Mouse (Mus musculus): Measurements from ENCODE around the gene Upk3b.

Gene Upk3b

DNA sequence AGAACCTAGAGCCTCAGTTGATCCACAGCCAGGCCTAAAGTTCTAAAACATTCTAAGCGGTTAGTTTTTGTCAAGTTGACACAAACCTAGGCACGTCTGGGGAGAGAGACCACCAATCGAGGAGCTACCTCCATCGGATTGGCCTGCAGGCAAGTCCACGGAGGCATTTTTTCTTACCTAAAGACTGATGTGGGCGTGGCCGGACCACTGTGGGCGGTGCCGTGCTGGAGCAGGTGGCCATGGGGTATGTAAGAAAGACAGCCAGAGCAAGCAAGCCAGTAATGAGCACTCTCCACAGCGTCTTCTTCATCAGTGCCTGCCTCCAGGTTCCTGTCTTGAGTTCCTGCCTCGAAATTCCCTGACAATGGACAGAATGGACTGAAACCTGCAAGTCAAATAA is 35.2 kb downstream of the Upk3b start:
- DNase-seq (ENCODE audit: low spot score in 2 of 2), result no peak

DNA sequence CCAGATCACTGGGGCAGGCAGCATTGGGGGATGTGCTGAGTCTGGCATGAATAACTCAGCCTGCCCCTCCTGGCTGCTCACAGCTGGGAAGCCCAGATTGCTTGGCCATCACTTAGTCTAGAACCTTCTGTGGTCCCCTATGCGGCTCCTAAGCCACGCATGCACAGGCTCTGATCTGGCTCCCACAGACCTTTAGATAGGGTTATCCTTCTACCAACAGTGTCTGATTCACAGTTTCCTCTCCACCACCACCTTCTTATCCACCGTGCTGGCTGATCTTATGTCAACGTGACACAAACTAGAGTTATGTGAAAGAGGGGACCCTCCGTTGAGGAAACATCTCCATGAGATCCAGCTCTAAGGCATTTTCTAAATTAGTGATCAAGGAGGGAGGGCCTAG is 36.8 kb downstream of the Upk3b start:
- DNase-seq (ENCODE audit: low spot score in 2 of 2), result no peak

DNA sequence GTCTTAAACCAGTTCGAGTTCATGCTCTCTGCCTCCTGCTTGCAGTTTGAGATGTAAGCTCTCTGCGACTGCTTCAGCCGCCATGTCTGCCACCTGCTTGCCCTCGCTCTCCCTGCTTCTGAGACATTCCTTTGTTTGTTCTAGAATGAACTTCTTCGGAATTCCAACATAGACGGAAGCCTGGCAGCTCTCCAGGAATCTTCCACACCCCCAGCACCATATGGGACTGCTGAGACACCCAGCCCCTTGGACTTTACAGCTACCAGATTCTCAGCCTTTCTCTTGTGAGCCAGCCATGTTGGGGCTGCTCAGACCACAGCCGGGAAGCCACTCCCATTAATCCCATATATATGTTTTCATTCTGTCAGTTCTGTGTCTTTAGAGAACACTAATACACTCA is 38.0 kb downstream of the Upk3b start:
- DNase-seq (ENCODE audit: low spot score in 2 of 2), result no peak

DNA sequence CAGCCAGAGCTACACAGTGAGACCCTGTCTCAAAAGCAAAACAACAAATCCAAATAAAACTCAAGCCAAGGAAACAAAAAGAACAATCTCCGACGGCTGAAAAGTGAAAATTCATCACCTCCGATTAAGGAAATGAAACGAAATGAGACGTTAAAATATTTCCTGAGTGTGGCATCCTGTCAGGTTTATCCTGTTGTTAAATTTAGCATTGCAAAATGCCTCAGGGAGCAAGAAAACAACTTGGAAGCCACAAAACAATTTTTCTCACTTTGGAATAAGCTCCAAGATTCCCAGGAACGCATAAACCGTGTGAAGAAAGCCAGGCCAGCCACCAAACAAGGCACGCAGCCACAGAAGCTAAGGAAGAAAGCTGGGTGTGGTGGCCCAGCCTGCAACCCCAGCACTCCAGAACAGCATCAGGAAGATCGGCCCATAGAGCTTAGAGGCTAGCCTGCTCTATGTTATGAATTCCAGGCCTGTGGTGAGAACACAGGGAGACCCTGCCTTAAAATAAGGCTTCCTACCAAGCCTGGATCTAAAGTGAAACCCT is 38.8 kb downstream of the Upk3b start:
- DNase-seq (ENCODE audit: low spot score in 2 of 2), result no peak

DNA sequence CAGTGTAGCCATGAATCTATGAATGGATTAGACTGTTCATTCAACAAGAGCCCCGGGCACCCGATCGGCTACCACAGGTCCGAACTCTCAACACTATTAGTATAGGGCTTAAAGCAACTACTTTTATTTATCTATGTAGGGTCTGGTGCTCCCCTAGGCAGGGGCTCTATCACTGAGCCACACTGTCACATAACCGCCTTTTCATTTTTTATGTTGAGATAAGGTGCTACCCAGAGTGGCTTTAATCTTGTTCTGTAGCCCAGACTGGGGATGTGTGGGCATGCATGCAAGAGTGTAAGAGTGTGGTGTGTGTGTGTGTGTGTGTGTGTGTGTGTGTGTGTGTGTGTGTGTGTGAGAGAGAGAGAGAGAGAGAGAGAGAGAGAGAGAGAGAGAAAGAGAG is 39.8 kb downstream of the Upk3b start:
- DNase-seq (ENCODE audit: low spot score in 2 of 2), result no peak

DNA sequence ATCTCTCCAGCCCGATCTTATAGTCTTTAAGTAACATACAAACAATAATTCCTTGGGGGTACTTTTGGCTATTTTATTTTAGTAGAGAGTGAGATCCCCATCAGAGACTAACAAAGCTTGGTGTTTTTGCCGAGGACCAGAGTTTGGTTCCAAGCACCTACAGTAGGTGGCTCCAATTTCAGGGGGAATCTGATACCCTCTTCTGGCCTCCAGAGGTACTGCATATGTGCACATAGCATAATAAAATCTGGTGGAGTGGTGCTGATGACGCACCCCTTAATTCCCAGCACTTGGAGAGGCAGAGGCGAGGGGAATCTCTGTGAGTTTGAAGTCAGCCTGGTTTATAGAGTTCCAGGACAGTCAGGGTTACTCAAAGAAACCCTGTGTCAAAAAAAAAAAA is 44.0 kb downstream of the Upk3b start:
- DNase-seq (ENCODE audit: low spot score in 2 of 2), result no peak

DNA sequence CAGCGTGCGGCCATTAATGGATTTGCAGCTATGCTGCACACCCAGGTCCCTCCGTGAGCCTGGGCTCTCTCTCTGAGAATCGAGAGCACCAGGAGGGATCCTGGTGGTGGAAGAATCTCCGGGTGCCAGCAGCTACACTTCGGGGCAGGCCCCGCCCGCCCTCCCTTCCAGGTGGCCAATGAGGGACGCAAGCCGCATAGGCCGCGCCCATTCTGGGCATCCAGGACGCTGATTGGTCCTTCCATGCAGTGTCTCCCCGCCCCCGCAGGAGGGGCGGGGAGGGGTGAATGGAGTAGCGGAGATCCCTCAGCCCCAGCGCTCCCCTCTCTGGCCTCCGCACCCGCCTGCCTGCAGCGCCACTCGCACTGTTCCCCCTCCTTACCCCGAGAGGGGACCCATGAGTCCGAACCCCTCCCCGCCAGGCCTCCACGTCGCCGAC is 45.4 kb downstream of the Upk3b start, which contains the start of gene Rasa4:
Gene Rasa4, plus strand, starts transcription at position 248 of the 439 bp plus-strand sequence.
- DNase-seq (ENCODE audit: low spot score in 2 of 2), result peak; percentile 86 to 93

DNA sequence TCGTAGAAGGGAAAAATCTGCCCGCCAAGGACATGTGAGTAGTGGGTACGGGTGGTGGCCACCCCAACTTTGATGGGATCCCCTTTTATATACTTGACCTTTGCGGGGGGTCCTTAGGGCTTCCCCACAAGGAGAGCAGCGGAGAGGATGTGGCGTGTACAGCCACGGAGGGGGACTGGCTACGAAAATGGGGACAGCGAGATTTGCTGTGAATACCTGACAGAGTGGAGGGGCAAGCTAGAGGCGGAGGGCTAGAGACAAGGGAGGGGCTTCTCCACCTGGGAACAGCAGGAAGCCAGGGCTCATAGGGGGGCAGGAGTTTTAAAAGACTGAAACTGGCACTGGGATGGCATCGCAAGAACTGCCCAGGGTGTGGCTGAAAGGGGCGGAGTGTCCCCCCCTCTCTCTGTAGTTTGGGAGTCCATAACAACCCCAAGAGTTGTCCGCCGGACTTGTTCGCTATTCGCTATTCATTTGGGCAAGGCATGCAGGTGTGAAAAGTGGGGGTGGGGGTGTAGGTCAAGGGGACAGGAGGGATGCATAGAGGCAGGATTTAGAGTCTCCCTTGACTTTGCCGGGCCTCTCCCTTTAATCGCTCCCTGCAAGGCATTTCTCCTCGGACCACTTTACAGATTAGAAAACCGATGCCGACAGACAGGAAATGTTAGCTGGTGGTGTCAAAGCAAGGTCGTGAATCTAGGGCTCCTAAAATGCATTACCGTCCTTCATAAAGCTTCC is 46.0 kb downstream of the Upk3b start:
- DNase-seq (ENCODE audit: low spot score in 2 of 2), result no peak

DNA sequence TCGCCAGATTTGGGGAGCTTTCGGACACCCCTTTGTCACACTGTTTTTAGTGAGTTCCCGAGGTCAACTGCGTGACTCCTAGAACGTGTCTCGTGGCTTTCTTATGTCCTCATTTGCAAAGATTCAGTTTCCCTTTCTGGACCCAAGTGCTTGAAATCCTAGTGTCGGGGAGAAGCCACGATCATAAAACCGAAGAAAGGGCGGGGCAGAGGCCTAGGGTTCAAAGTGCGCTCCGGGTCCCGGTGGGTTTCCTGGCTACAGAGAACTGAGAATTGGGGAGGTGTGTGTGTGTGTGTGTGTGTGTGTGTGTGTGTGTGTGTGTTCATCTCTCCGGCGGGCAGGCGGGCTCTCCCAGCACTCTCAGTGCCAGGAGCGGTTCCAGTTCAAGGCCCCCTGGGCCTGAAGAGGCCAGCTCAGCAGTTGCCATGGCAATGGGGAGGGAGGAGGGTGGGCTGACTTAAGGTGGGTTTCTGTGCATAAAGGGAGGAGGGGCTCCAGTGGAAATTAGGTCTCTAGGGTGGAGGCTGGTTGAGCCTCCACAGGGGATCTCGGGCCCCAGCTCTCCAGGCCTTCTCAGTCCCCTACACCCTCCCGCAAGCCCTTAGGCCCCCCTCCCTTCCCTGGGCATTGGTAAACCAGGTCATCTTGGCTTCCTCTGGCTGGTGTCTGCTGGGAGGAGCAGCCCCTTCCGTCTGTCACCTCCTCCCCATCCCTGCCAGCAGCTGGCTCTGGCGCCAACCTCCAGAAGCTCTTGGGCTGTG is 46.8 kb downstream of the Upk3b start:
- no peak for DNase-seq (ENCODE audit: low spot score in 2 of 2)

DNA sequence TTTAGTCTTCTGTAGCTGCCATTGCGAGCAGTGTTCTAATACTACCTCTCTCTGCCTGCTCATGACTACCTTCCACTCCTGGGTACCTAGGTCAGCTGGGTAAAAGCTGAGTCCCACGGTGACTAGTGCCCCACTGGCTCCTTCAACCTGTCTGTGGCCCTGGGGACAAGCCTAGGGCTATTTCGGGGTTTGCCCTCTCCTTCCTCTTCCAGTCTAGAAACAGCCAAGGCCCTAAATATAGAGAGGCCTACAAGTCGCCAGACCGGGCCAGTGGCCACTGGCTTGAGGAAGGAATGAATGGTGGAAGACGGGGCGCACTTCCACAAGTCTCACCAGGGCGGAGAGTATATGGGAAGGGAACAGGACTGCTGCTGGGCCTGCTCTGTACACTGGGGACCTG is 48.0 kb downstream of the Upk3b start:
- DNase-seq (ENCODE audit: low spot score in 2 of 2), result no peak

DNA sequence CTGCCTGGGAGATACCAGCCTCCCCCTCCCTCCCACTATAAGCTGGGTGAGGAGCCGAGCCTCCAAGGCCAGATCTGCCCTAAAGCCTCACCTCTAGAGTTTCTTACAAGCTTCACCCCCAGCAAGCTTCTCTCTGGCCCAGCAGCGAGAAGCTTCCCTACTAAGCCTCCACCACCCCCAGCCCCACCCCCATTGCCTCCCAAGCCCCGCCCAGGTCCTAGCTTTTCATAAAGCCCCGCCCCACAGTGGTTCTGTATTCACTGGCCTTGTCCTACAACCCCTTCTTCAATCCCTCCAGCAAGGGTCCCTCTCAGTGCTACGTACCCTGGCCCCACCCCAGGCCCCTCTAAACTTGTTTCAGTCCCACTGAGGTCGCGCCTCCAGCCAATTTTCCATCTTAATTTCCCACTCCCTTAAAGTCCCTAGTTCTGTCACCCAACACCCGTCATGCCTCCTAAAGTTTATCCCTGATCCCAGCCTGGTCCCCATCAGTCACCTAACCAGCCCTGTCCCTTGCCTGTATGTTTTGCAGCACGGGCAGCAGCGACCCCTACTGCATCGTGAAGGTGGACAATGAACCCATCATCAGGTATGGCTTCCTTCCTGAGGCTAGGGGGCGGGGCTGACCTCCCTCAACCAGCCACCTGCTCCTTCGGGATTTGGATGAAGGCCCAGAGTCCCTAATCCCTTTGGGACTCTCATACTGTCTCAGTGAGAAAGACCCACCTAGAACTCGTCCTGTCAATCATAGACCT is 50.7 kb downstream of the Upk3b start:
- DNase-seq (ENCODE audit: low spot score in 2 of 2), result no peak

DNA sequence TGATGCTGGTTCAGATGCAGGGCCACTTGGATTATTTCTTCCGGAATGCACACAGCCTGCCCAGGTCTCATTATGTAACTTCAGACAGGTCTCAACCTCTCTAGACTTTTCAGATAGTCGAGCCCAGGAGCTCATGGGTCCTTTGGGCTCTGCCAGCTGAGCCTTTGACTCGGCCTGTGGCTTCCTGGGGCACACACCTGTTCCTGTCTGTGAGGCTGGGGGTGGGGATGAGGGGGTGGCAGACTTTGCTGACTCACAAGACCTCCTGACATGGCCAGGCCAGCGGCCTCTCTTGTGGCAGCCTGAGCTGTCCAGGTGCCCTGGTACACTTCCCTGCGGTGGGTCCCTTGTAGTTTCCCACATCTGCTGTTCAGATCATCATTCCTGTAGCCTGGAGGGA is 53.6 kb downstream of the Upk3b start:
- no peak for DNase-seq (ENCODE audit: low spot score in 2 of 2)

DNA sequence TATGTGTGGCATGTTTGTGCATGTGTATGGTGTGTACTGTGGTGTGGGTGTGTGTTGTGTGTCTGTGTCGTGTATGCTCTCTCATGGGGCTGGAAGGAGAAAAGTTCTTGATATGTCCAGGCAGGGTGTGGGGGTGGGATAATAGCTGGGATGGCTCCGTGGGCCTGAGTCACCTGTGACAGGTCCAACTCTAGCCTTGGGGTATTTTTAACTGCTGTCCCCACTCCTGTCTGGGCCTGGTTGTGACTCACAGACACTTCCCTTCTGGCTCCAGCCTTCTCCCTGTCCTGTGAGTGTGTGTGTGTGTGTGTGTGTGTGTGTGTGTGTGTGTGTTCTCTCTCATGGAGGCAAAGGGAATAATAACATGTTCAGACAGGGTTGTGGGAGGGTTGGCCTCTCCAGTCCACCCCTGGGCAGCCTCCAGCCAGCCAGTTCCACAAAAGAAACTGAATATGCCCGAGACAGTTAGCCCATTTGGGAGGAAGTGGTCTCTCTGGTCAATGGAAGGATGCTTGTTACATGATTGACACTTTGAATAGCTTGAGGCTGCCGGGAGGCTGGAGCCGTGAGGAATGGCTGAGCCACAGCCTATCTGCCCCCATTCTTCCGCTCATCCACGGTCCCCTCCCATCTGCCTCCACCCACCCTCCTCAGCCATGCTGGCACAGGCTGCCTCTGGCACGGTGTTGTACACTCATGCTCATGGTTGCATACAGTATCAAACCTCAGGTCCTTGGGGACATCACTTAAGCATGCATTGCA is 56.1 kb downstream of the Upk3b start:
- DNase-seq (ENCODE audit: low spot score in 2 of 2), result peak; percentile 28 to 33

DNA sequence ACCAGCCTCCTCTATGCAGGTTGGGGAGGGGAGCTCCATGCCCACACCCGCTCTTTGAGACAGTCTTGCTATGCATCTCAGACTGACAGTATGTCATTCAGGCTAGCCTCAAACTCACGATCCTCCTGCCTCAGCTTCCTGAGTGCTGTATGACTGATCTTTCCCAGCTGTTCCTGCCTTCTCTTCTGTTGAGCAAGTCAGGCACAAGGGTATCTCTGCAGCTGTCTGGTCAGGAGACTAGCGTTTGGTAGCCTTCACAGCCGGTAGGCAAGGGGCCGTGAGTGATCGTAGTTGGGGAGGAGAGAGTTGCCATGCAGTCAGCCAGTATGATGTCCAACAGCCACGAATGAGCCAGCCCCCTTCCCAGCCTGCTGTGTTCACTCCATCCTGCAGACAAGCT is 56.8 kb downstream of the Upk3b start:
- no peak for DNase-seq (ENCODE audit: low spot score in 2 of 2)
